In the genomic region with DNA sequence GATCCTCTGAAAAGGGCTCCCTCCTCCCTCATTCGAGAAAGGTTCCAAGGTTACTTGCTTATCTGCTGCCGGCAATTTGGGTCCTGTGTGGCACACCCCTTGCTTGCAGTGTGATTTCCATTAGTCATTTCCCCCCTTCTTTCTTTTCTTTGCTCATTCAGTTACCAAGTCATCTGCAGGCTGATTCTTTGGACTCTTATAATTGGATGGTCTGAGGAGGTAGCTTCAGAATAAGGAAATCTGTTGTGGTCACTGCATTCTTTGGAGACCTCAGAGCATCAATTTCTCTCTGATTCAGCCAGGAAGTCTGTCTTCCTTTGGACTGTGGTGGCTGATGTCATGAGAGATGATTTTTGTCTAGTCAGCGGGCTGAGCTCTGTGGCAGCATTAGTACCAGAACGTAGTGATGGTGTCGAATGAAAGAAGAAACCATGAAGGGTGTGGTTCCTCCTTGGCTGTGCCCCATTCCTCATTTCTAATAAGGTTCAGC, we compare ENCODE assay signal across 11 mouse cellular contexts.
DNase-seq lines count a peak whose midpoint lies in the region; TF ChIP-seq lines count a peak whose summit lies in the region.
"Had no signal": no experiment of that assay in that cellular context is flagged by ENCODE, and none has a peak within 500 bp of the region (broad histone marks: within the 10 kb centered on the region; RNA-seq: fewer than 3 reads in every experiment).

No protein-coding gene starts in this region.

- TF ChIP-seq CTCF in bone marrow macrophage, adult 2 months (IDR thresholded peaks at IDR 0.05; ENCODE audit: low read depth, low read length): no peak

- no peaks in the 10 kb centered on the region for H3K79me2 ChIP-seq in macrophage (ENCODE audit: inconsistent target)

- H3K4me3 ChIP-seq in bone marrow macrophage, adult 2 months (ENCODE audit: insufficient read depth, low read length): no peak overlapping the region
- H3K4me3 ChIP-seq in macrophage (ENCODE audit: inconsistent target): no peak overlapping the region
- H3K4me3 ChIP-seq: hindbrain, embryonic 13.5 days; neural tube, embryonic 12.5 days had no signal

- WGBS in macrophage (ENCODE audit: missing documents): 9% methylated on average over 5 of the region's 5 CpGs

- no peaks in the 10 kb centered on the region for H3K36me3 ChIP-seq in macrophage (ENCODE audit: inconsistent target)
- H3K36me3 ChIP-seq: hindbrain, embryonic 13.5 days; neural tube, embryonic 12.5 days had no signal

- DNase-seq in 3134 (ENCODE audit: extremely low read depth, insufficient read length, low spot score): peak; percentile 42
- DNase-seq in 3T3-L1 (ENCODE audit: low read depth, low spot score): peak; percentile 68
- no peak for DNase-seq in left cerebral cortex, postnatal 10 days (ENCODE audit: extremely low spot score in 1 of 2, low spot score in 2 of 2)
- DNase-seq in adrenal gland, adult 18-20 months (ENCODE audit: low spot score in 2 of 2): no peak
- DNase-seq in urinary bladder, postnatal 25 days (ENCODE audit: low spot score): no peak
- DNase-seq: lung, postnatal 4 days; right cerebral cortex, postnatal 25 days had no signal

- H3K27ac ChIP-seq in bone marrow macrophage, adult 2 months (ENCODE audit: insufficient read depth, low read depth, low read length): peak overlapping the region; percentile 33
- H3K27ac ChIP-seq in macrophage: peak overlapping the region; percentile 93
- H3K27ac ChIP-seq: hindbrain, embryonic 13.5 days; neural tube, embryonic 12.5 days had no signal

- peaks cover 27% of the 10 kb centered on the region for H3K4me1 ChIP-seq in bone marrow macrophage, adult 2 months (ENCODE audit: control insufficient read depth, insufficient read depth, low read length)
- H3K4me1 ChIP-seq: neural tube, embryonic 12.5 days had no signal

- intact Hi-C loops in left cerebral cortex, postnatal 10 days (cut with DNase I): no loop called here

- TF ChIP-seq POLR2A in bone marrow macrophage, adult 2 months (IDR thresholded peaks at IDR 0.05; ENCODE audit: borderline replicate concordance, low read depth, low read length): no peak

Comparison
In these comparisons a context has a peak if more than half of its experiments do, and no peak if none do; other contexts are left out.
1. DNase-seq: peak in 3134 (single experiment) and 3T3-L1 (single experiment); none in left cerebral cortex, postnatal 10 days (0 of 2), adrenal gland, adult 18-20 months (0 of 2) and urinary bladder, postnatal 25 days (single experiment).